Mouse (Mus musculus): ENCODE data around the gene Anks6.

DNA sequence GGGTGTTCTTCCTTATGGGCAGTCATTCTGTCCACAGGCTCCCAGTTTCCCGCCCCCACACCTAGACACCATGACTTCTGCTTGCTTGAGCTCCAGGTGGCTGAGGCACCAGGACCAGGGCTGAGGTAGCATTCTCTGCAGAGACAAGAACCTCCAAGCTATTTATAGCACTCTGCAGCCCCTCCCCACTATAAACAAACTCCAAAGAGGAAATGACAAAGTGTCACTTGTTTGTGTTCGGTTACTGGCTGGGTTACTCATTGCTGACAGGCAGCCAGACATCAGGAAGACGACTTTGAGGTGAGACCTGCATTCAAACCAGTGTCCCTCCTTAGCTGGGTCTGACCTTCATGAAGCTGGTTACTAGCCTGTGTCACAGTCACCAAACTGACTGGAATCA, 42.1 kb downstream of the Anks6 start:
- TF ChIP-seq POLR2A (IDR thresholded peaks at IDR 0.05; ENCODE audit: low read depth, low read length) (no peak), CHD2 (IDR thresholded peaks at IDR 0.05; ENCODE audit: low read length) (no peak), ETS1 (conservative IDR thresholded peaks at IDR 0.05; ENCODE audit: low read depth, low read length) (no peak), EP300 (IDR thresholded peaks at IDR 0.05; ENCODE audit: low read length) (no peak), CTCF (conservative IDR thresholded peaks at IDR 0.05 in 1 of 2, IDR thresholded peaks at IDR 0.05 in 1 of 2; ENCODE audit: low read depth in 2 of 2, low read length in 2 of 2) (no peak), CHD1 (IDR thresholded peaks at IDR 0.05; ENCODE audit: low read depth, low read length) (no peak), RCOR1 (conservative IDR thresholded peaks at IDR 0.05; ENCODE audit: low read depth, low read length) (no peak), USF1 (IDR thresholded peaks at IDR 0.05; ENCODE audit: low read depth, low read length) (no peak)

Measured in CH12.LX (cell line).